7 mouse cellular contexts compared by ENCODE assay signal in the genomic region with DNA sequence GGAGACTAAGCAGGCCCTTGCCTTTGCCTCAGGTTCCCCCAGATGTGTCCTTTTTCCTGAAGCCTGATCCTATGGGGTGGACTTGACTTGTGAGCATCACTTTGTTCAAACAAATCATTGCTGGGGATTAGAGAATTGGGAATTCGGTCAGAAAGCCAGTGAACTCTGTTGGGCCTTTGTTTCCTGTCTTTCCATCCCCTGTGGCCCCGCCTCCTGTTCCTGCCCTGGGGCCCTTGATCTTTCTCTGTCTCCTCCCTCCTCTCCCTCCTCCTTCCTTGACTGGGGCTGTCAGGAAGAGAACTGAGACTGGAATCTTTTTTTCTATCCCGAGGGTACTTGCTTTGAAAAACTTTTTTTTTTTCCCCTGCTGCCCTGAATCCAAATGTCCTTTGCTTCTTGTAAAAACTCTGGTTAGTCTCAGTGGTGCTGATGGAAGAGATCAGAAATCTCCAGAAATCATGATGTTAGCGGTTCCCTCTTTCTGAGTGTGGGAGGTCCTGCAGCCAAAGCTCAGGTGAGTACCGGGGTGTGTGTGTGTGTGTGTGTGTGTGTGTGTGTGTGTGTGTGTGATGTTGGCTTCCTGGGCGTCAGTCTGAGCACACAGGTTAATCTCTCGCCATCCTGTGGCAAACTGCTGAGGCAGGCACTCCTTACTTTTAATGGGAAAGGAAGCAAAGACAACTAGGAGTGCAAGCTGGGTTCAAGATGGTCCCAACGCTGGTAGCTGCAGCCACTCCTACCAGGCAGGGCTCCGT.
A peak's percentile ranks its signal among the peaks of the same experiment; 100 is the strongest.
DNase-seq lines count a peak whose midpoint lies in the region; ATAC-seq and TF ChIP-seq lines count a peak whose summit lies in the region.

No protein-coding gene starts in this region.

- H3K36me3 ChIP-seq in hindbrain, embryonic 16.5 days (ENCODE audit: control insufficient read depth, insufficient read depth, low read length): no peaks in the 10 kb centered on the region
- no peaks in the 10 kb centered on the region for H3K36me3 ChIP-seq in lung, postnatal 0 days (ENCODE audit: insufficient read depth, low read length)

- no peak for ATAC-seq in hindbrain, embryonic 16.5 days
- no peak for ATAC-seq in lung, postnatal 0 days

- no peaks in the 10 kb centered on the region for H3K4me1 ChIP-seq in brown adipose tissue, adult 24 weeks (ENCODE audit: control insufficient read depth, insufficient read depth, insufficient read length, low read length)
- H3K4me1 ChIP-seq in hindbrain, embryonic 16.5 days (ENCODE audit: control insufficient read depth, insufficient read depth, low read depth, low read length): no peaks in the 10 kb centered on the region; the same call in 1 of the 2 replicates
- H3K4me1 ChIP-seq in lung, postnatal 0 days (ENCODE audit: insufficient read depth, low read depth, low read length): no peaks in the 10 kb centered on the region

- H3K27ac ChIP-seq in brown adipose tissue, adult 24 weeks (replicated peaks; ENCODE audit: low read depth, low read length): no peak overlapping the region
- no peak overlapping the region for H3K27ac ChIP-seq in hindbrain, embryonic 16.5 days (ENCODE audit: low read depth, low read length)
- H3K27ac ChIP-seq in lung, postnatal 0 days (ENCODE audit: low read length): no peak overlapping the region

- H3K27me3 ChIP-seq in hindbrain, embryonic 16.5 days (replicated peaks; ENCODE audit: control insufficient read depth, insufficient read depth, low read length): no peaks in the 10 kb centered on the region
- H3K27me3 ChIP-seq in lung, postnatal 0 days (replicated peaks; ENCODE audit: insufficient read depth, low read length): no peaks in the 10 kb centered on the region

- H3K9ac ChIP-seq in hindbrain, embryonic 16.5 days (ENCODE audit: low read depth, low read length): no peak overlapping the region; the same call in 1 of the 2 replicates
- no peak overlapping the region for H3K9ac ChIP-seq in lung, postnatal 0 days (replicated peaks; ENCODE audit: low read depth)

- no peak for TF ChIP-seq EP300 in lung, postnatal 0 days (IDR thresholded peaks at IDR 0.05)

- H3K4me3 ChIP-seq in brown adipose tissue, adult 24 weeks (ENCODE audit: insufficient read depth, low read depth, low read length): peak overlapping the region; percentile 7
- no peak overlapping the region for H3K4me3 ChIP-seq in hindbrain, embryonic 16.5 days (ENCODE audit: low read length)
- no peak overlapping the region for H3K4me3 ChIP-seq in lung, postnatal 0 days (ENCODE audit: low read depth, low read length)

- no peaks in the 10 kb centered on the region for H3K9me3 ChIP-seq in hindbrain, embryonic 16.5 days (ENCODE audit: control insufficient read depth, low read length)
- no peaks in the 10 kb centered on the region for H3K9me3 ChIP-seq in lung, postnatal 0 days (ENCODE audit: low read length)

- H3K4me2 ChIP-seq in hindbrain, embryonic 16.5 days (ENCODE audit: low read length): peak overlapping the region; percentile 17; the same call in 1 of the 2 replicates
- H3K4me2 ChIP-seq in lung, postnatal 0 days (replicated peaks; ENCODE audit: low read depth, low read length): no peak overlapping the region

- 19% methylated on average over 9 of the region's 9 CpGs for WGBS in hindbrain, embryonic 16.5 days
- WGBS in lung, postnatal 0 days: 15% methylated on average over 9 of the region's 9 CpGs

- no peak for TF ChIP-seq CTCF in lung, postnatal 0 days (IDR thresholded peaks at IDR 0.05)

- peak; percentile 79 for DNase-seq in ZHBTc4 (ENCODE audit: low read depth, low spot score)
- peak; percentile 35 for DNase-seq in lung, postnatal 0 days (ENCODE audit: low spot score)
- DNase-seq in thymus, postnatal 36 days: no peak
- DNase-seq in layer of hippocampus, postnatal 36 days: no peak
- no peak for DNase-seq in layer of hippocampus, adult 11-12 months (ENCODE audit: low spot score)

Comparison
In these comparisons a context has a peak if more than half of its experiments do, and no peak if none do; other contexts are left out.
1. DNase-seq: peak in ZHBTc4 (single experiment) and lung, postnatal 0 days (single experiment); none in thymus, postnatal 36 days (0 of 2), layer of hippocampus, postnatal 36 days (0 of 2) and layer of hippocampus, adult 11-12 months (single experiment).